Mouse (Mus musculus) kidney, embryonic 15.5 days (tissue): Measurements from ENCODE around the gene Zfhx2. TPM values are rescaled to one million over a fixed set of nuclear protein-coding genes. Genes with fewer than 3 reads are reported as not detected.
A peak's percentile ranks its signal among the peaks of the same experiment; 100 is the strongest.

ENCODE experiments used
- ATAC-seq: fragments of 200-750 bp; cut with Nextera tagmentation; replicated peaks from 2 replicates; pipeline ENCODE4 v1.8.0; 2017; ENCODE audit warnings: moderate TSS enrichment; ENCODE audit not compliant: low FRiP score
- H3K27ac ChIP-seq: fragments of 300-500 bp; sonication (generic); 2 replicates; pipeline ENCODE4 v1.5.1; 2015; ENCODE audit warnings: mild to moderate bottlenecking, inconsistent platforms
- H3K27me3 ChIP-seq: fragments of 300-500 bp; sonication (generic); 2 replicates; pipeline ENCODE4 v1.6.1; 2015; ENCODE audit warnings: inconsistent platforms
- H3K36me3 ChIP-seq: fragments of 300-500 bp; sonication (generic); 2 replicates; pipeline ENCODE4 v1.6.1; 2015; ENCODE audit warnings: inconsistent platforms
- H3K4me1 ChIP-seq: fragments of 300-500 bp; sonication (generic); 2 replicates; pipeline ENCODE4 v1.6.1; 2015; ENCODE audit warnings: inconsistent platforms
- H3K4me2 ChIP-seq: fragments of 300-500 bp; sonication (generic); 2 replicates; pipeline ENCODE4 v1.6.1; 2015; ENCODE audit warnings: moderate library complexity, mild to moderate bottlenecking, inconsistent platforms
- H3K4me3 ChIP-seq: fragments of 300-500 bp; sonication (generic); replicated peaks from 2 replicates; pipeline ENCODE4 v1.5.1; 2015; ENCODE audit warnings: mild to moderate bottlenecking, inconsistent platforms
- H3K9ac ChIP-seq: fragments of 300-500 bp; sonication (generic); 2 replicates; pipeline ENCODE4 v1.6.1; 2015; ENCODE audit warnings: mild to moderate bottlenecking, inconsistent platforms
- H3K9me3 ChIP-seq: fragments of 300-500 bp; sonication (generic); replicated peaks from 2 replicates; pipeline ENCODE4 v1.6.1; 2016; ENCODE audit warnings: inconsistent platforms
- WGBS: fragments of 180-500 bp; shearing (Covaris S2); methylation state at CpG from one replicate; pipeline ENCODE4 v1.1.7; 2015; ENCODE audit warnings: mixed read lengths; 5-methylcytosine and 5-hydroxymethylcytosine counted together
- polyA plus RNA-seq: library from polyadenylated mRNA; unstranded; fragments of >200 nt; fragmentation: Nextera tagmentation; extraction: Ambion mirVana; gene quantifications from 2 replicates; pipeline ENCODE4 v1.2.1, GENCODE M21; 2015

Gene Zfhx2
- polyA plus RNA-seq, 1 experiment from 2014 or later: 6.5 TPM

DNA sequence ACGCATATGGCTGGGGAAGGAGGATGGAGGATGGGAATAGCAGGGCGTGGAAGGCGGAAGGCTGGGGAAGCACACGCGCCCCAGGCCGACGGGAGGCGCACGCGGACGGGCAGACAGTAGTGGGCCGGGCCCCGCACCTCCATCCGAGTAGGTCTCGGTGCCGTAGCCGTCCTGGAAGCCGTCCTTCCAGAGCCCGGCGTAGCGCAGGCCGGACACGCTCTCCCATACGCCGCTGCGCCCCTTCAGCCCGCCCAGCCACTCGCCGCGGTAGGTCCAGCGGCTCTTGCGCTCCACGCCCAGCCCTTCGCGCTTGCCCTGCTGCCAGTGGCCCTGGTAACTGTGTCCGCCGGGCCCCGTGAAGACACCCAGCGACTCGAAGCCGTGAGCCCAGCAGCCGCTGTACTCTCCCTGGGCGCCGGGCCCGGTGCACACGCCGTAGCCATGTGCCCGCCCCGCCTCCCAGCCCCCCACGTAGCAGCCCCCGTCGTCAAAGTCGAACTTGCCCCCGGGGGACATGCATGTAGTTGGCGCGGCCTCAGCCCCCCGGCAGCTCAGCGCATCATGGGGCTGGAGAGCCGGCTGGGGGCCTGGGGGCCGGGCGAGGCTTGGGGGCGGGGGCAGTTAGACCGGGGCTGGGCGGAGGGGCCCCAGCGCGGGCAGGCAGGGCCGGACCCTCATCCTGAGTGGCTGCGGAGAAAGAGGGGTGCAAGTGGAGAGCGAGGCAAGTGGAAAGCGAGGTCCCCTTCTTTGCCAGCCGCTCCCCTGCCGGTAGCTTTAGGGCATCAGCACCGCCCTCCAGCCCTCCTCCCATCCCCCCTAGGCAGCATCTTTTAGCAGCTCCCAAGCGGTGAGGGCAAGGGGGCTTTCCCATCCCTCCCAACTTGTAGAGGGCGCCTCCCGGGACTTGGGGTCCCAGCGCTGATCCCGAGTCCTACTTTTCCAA is 22.9 kb upstream of the Zfhx2 start:
- peak overlapping the region; percentile 18; the same call in 1 of the 2 replicates for H3K27ac ChIP-seq
- peaks cover 79% of the 10 kb centered on the region for H3K27me3 ChIP-seq
- peak overlapping the region; percentile 47 for H3K9ac ChIP-seq
- ATAC-seq: peak; percentile 60
- WGBS: under 1% methylated on average over 66 of the region's 78 CpGs
- peak overlapping the region; percentile 100 for H3K4me2 ChIP-seq
- no peaks in the 10 kb centered on the region for H3K36me3 ChIP-seq
- H3K4me1 ChIP-seq: peaks cover 33% of the 10 kb centered on the region
- H3K9me3 ChIP-seq: no peaks in the 10 kb centered on the region
- H3K4me3 ChIP-seq: peak overlapping the region; percentile 63

DNA sequence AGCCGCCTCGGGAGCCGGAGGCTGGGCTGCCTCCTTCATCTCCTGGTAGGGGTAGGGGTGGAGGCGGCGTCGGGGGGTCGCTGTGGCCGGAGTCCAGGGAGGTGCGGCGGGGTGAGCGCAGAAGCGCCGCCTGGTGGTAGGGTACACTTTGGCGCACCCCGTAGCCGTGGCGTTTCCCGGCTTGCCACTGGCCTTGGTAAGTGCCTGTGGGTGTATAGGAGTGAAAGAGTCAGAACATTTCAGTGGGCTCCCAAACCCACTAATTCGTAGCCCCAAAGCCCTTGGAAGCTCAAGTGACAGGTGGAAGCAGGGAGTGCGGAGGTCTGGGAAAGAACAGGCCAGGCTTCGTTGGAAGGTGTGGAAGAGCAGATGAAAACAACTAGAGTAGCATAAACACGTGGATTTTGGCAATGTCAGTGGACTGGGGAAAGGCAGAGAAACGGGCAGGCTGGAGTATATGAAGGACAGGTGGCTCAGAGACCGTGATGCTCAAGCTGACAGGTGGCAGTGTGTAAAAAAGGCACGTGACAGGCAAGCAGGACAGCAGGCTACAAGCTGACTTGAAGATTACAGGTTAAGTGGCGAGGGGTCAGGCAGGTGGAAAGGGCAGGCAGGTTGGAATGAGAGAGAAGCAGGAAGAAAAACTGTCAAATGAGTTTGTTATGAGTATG is 22.0 kb upstream of the Zfhx2 start:
- Histone ChIP-seq H3K4me1 (peaks cover 39% of the 10 kb centered on the region), H3K4me3 (peak overlapping the region; percentile 63), H3K9me3 (no peaks in the 10 kb centered on the region), H3K27ac (no peak overlapping the region), H3K4me2 (peak overlapping the region; percentile 100), H3K36me3 (no peaks in the 10 kb centered on the region), H3K9ac (peak overlapping the region; percentile 47; the same call in 1 of the 2 replicates), H3K27me3 (peaks cover 89% of the 10 kb centered on the region)
- 0 out of 2 replicates have a peak, but pooled peaks have one; percentile 3 for ATAC-seq
- WGBS: 7% methylated on average over 26 of the region's 26 CpGs

DNA sequence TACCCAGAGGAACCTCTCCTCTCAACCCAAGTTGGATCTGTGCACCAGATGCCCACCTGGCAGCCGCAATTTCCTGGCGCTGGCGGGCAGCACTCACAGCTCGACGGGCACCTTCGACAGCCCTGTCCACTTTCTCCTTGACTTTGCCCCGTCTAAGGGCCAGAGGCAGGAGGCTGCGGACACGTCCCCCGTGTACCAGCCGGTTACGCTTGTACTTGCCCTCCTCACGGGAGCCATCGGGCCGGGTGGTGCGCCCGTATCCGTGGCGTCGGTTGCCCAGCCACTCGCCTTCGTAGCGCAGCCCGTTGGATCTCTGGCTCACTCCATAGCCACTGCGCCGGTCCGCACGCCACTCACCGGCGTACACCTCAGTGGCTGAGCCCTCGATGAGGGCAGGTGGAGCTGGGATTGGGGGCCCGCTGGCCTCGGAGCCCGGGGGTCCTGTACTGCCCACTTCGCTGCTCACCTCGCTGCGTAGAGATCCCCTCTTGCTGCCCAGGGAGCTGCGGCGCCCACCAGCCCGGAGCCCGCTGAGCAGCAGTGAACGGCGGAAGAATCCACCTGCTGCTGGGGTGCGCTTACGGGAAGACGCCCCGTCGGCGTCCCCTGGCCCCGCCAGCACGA is 21.3 kb upstream of the Zfhx2 start:
- peak overlapping the region; percentile 63; the same call in 1 of the 2 replicates for H3K4me3 ChIP-seq
- no peaks in the 10 kb centered on the region for H3K36me3 ChIP-seq
- WGBS: 80% methylated on average over 51 of the region's 51 CpGs
- H3K9me3 ChIP-seq: no peaks in the 10 kb centered on the region
- no peak overlapping the region for H3K9ac ChIP-seq
- H3K27ac ChIP-seq: no peak overlapping the region
- peaks cover 46% of the 10 kb centered on the region for H3K4me1 ChIP-seq
- ATAC-seq: no peak
- H3K27me3 ChIP-seq: peaks cover 92% of the 10 kb centered on the region
- peak overlapping the region; percentile 100 for H3K4me2 ChIP-seq

DNA sequence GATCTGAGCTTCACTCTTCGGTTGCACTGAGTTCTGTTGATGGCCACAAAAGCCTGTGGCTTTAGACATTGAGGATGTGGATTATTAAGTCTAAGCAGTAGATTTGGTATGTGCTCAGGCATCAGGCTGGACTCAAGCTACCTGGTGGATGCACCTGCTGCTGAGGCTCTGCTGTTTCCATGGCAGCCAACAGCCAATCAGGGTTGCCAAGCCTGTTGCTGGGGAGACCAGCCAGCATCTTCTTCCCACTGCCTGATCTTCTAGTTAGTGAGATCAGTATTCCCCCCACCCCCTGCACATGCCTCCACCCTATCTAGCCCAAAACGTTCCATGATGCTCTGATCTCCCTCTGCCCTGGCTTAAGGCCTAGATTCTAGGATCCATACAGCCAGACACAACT is 19.6 kb upstream of the Zfhx2 start:
- peaks cover 51% of the 10 kb centered on the region for H3K4me1 ChIP-seq
- peaks cover 82% of the 10 kb centered on the region for H3K27me3 ChIP-seq
- 72% methylated on average over 2 of the region's 2 CpGs for WGBS
- H3K4me2 ChIP-seq: no peak overlapping the region
- H3K27ac ChIP-seq: no peak overlapping the region
- no peak overlapping the region for H3K4me3 ChIP-seq
- H3K9ac ChIP-seq: no peak overlapping the region
- no peak for ATAC-seq
- no peaks in the 10 kb centered on the region for H3K9me3 ChIP-seq
- H3K36me3 ChIP-seq: no peaks in the 10 kb centered on the region

DNA sequence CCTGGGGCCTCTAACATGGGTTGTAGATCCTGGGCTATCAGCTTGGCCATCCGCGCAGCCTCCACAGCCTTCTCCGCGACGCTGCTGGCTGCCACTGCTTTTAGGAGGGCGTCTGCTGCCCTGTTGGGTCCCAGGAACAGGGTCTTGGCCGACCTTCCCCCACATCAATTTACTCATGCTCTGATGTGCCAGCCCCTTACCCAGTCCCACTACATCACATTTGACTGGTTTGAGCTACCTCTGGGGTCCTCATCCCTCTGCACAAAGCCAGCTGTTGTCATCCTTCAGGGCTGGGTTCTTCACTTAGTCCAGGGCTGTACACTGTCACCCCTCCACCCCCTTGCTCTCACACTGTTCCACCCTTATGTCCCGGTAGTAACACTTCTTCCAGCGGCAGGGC is 18.0 kb upstream of the Zfhx2 start:
- Histone ChIP-seq H3K9me3 (no peaks in the 10 kb centered on the region), H3K4me3 (no peak overlapping the region), H3K36me3 (no peaks in the 10 kb centered on the region), H3K27me3 (peaks cover 66% of the 10 kb centered on the region), H3K27ac (no peak overlapping the region), H3K4me2 (0 out of 2 replicates have a peak overlapping the region, but pooled peaks have one; percentile 19), H3K4me1 (peaks cover 49% of the 10 kb centered on the region), H3K9ac (no peak overlapping the region)
- WGBS: 34% methylated on average over 9 of the region's 9 CpGs
- no peak for ATAC-seq

DNA sequence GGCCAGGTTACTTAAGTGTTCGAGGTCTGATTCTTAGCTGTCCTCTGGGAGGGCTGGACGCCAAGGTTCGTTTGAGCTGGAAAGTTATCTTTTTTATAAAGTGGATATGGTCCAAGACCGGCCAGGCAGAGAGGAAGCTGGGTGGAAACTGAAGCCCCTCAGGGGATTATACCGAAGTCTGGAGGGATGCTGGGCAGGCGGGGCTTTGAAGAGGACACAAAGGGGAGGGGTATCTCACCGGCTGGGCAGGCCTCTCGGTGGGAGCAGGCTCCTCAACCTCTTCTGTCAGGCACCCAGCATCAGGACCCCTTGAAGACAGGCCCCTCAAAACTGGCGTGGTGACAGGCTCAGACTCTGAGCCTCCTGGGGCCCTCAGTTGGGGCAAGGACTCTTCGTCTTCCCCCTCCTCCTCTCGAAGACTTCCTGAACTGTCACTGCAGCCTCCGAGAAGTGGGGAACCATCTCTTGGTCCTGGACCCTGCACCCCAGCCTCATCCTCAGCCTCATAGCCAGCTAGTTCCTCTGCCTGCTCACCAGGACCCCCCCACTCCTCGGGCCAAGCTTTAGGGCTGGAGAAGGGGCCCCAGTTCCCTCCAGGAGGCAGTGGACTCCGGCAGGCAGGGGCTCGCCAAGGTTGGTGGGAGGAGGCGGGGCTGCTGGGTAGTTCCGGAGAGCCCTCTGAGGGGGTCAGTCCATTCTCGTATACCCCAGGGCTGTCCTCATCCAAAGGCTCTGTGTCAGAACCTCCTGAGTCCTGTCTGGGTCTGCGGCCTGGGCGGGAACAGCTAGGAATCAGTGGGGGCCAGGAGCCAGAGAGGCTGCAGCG is 17.1 kb upstream of the Zfhx2 start:
- no peaks in the 10 kb centered on the region for H3K9me3 ChIP-seq
- H3K27me3 ChIP-seq: peaks cover 58% of the 10 kb centered on the region
- H3K27ac ChIP-seq: no peak overlapping the region
- H3K4me1 ChIP-seq: peaks cover 49% of the 10 kb centered on the region
- 0 out of 2 replicates have a peak overlapping the region, but pooled peaks have one; percentile 19 for H3K4me2 ChIP-seq
- 7% methylated on average over 21 of the region's 21 CpGs for WGBS
- no peak for ATAC-seq
- H3K36me3 ChIP-seq: no peaks in the 10 kb centered on the region
- no peak overlapping the region for H3K9ac ChIP-seq
- H3K4me3 ChIP-seq: no peak overlapping the region

DNA sequence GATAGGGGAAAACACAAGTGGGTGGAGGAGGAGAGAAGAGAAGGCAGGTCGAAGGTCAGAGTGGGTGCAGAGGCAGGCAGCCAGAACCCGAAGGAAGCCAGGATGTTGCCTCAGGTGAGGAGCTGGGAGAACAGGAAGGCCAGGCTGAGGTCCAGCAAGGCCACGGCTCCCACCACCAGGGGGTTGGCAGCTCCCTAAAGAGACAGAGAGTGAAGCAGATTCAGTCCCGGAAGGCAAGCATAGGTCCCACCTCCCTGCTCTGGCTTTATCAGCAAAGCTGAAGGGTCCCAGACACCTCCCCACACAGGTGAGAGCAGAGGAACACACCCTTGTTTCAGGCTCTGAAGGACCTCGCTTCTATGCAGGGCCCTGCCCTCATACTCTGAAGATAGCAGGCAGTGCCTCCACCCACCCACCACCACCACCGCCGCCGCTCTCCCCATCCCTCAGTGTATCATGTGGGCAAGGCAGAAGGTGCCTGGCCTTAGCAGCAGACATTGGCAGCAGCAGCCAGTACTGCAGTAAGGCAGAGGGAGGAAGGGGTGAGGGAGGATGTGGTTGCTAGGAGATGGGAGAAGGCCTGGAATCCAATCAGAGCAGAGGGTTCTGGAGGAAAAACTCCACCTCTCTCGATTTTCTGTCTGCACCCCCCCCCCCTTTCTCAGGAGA is 16.2 kb upstream of the Zfhx2 start:
- Histone ChIP-seq H3K9ac (no peak overlapping the region), H3K4me1 (peaks cover 43% of the 10 kb centered on the region), H3K27me3 (peaks cover 48% of the 10 kb centered on the region), H3K36me3 (no peaks in the 10 kb centered on the region), H3K4me2 (no peak overlapping the region), H3K27ac (no peak overlapping the region), H3K4me3 (no peak overlapping the region), H3K9me3 (no peaks in the 10 kb centered on the region)
- no peak for ATAC-seq
- WGBS: 38% methylated on average over 9 of the region's 9 CpGs

DNA sequence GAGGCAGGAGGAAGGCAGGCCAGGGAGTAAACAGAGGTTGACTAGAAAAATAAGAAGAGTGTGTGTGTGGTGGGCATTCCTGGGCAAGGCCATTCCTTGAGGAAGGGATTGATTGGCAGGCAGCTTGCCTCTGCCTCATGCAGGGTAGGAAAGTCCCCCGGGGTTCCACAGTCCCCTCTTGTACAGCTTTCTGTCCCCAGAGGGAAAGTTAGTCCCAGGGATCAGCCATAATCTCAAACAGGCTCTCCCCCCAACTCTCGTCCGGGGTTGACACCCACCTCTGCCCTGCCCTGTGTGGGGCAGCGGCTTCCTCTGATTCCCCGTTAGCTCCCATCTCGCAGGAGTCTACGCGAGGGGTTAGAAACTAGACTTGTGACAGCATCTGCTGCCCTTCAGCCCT is 14.9 kb upstream of the Zfhx2 start:
- H3K27ac ChIP-seq: no peak overlapping the region
- no peaks in the 10 kb centered on the region for H3K9me3 ChIP-seq
- H3K9ac ChIP-seq: no peak overlapping the region
- H3K27me3 ChIP-seq: peaks cover 35% of the 10 kb centered on the region
- peaks cover 7% of the 10 kb centered on the region; the same call in 1 of the 2 replicates for H3K36me3 ChIP-seq
- 82% methylated on average over 8 of the region's 8 CpGs for WGBS
- H3K4me1 ChIP-seq: peaks cover 43% of the 10 kb centered on the region
- H3K4me2 ChIP-seq: no peak overlapping the region
- no peak for ATAC-seq
- H3K4me3 ChIP-seq: no peak overlapping the region

DNA sequence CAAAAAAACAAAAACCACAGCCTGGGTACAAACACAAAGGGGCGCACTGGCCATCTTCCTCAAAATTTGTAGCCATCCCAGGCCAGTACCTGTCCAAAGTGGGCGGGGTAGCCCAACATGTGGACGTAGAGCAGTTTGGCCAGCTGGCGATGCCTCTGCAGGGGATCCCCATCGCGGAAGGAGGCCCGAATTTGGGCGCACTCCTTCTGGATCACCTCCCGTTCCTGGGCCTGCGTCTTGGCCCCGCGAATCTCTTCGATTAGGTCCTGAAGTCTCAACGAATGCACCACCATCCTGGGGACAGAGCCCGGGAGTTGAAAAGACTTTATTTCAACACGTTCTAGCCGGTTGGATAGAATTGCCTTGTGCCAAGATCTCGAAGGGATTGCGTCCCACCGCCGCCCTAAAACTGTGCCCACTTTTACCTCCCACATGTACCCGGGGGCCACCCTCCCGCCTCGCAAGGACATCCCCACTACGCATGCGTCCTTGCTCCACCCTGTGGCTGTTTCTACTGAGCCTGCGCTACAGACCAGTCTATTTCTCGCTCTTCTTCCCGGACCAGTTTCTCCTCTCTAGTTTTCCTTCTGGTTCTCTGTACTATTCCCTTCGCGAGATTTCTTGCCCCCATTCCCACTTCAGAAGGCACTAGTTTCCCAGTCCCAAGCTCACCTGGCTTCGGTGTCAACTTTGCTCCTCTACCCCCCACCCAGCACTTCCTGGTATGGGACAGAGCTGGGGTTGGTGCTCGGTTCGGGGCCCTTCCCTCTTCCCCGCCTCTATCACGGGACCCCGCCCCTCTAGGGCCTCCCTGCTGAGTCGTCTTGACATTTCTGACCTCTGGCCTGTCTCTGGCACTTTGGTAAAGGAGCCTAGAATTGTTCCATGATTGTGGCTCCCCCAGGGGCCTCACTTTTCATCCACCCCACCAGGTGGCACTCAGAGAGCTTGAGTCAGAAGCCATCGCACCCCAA is 14.0 kb upstream of the Zfhx2 start, which contains the start of gene Ap1g2:
Gene Ap1g2, minus strand, starts transcription at position 758 of the 974 bp plus-strand sequence.
- H3K4me1 ChIP-seq: peaks cover 43% of the 10 kb centered on the region
- H3K9ac ChIP-seq: peak within 1 kb of the TSS; percentile 61
- ATAC-seq: peak; percentile 59
- H3K4me2 ChIP-seq: peak within 1 kb of the TSS; percentile 96
- peak within 1 kb of the TSS; percentile 61 for H3K4me3 ChIP-seq
- no peaks in the 10 kb centered on the region for H3K9me3 ChIP-seq
- peaks cover 7% of the 10 kb centered on the region; the same call in 1 of the 2 replicates for H3K36me3 ChIP-seq
- peak within 1 kb of the TSS; percentile 87 for H3K27ac ChIP-seq
- 1% methylated on average over 39 of the region's 39 CpGs for WGBS
- peaks cover 28% of the 10 kb centered on the region for H3K27me3 ChIP-seq

DNA sequence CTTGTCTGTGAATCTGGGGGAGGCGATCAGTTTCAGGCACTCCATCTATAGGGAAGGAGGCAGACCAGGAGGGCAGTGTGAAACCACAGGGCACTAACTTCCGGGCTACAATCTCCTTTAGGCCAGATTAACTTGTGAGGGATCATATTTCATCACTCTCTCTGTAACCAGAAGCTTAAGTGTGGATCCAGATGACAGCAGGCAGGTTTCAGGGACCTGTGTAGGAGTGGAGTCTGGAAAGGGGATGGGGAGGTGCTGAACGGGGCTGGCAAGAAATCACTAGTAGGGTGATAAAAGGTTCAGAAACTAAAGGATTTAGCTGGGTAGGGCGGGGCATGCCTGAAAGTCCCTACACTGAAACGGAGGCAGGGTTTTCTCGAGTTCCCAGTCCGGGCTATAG is 13.3 kb upstream of the Zfhx2 start:
- H3K4me2 ChIP-seq: peak overlapping the region; percentile 96
- H3K27ac ChIP-seq: peak overlapping the region; percentile 87
- peaks cover 9% of the 10 kb centered on the region; the same call in 1 of the 2 replicates for H3K36me3 ChIP-seq
- H3K4me1 ChIP-seq: peaks cover 43% of the 10 kb centered on the region
- no peaks in the 10 kb centered on the region for H3K9me3 ChIP-seq
- ATAC-seq: peak; percentile 38
- peaks cover 20% of the 10 kb centered on the region for H3K27me3 ChIP-seq
- 2% methylated on average over 7 of the region's 7 CpGs for WGBS
- peak overlapping the region; percentile 61 for H3K4me3 ChIP-seq
- peak overlapping the region; percentile 61 for H3K9ac ChIP-seq
